Mouse (Mus musculus): ENCODE measurements around the gene Rft1.

DNA sequence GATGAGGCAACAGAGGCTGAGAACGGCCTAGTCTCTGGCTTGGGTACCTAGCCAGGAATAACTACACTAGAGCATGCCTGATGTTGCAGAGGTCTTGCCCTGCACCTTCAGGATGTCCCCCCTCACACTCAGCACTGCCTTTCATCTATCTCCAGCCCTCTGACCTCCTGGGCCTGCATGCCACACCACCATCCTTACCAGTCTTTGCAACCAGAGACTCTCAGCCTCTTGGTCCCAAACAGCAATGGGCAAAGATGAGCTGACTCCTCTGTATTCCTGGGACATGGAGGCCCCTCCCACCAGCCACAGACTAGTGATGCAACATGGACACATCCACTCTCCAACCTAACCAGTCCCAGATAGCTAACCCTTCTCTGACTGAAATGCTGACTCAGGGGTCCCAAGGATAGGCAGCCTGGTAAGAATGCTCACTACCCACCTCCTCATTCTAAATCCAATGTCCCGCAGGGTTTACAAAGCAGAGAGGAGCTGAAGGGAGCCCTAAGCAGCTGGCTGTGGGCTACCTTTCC lies 35.3 kb upstream of the Rft1 start:
- TF ChIP-seq CTCF (IDR thresholded peaks at IDR 0.05; ENCODE audit: extremely low read depth, insufficient read depth, low read length) = no peak
- TF ChIP-seq POLR2A (IDR thresholded peaks at IDR 0.05; ENCODE audit: extremely low read depth, insufficient read depth, low read length) = no peak

Data from cortical plate, adult 2 months (tissue).